Mouse (Mus musculus): ENCODE results near the gene Smyd4.
"Not testable (repeated sequence)": the region's sequence is repeated elsewhere in the genome, so short reads cannot be mapped to it uniquely, and the experiment has no call there.

The Smyd4 gene

GRCm38 (mm10) chr11:75346556-75347187 is 1.6 kb upstream of the Smyd4 start:
- no peak for DNase-seq (ENCODE audit: low read depth, low spot score)

GRCm38 (mm10) chr11:75347188-75347585 is 1.0 kb upstream of the Smyd4 start:
- no peak for DNase-seq (ENCODE audit: low read depth, low spot score)

DNA sequence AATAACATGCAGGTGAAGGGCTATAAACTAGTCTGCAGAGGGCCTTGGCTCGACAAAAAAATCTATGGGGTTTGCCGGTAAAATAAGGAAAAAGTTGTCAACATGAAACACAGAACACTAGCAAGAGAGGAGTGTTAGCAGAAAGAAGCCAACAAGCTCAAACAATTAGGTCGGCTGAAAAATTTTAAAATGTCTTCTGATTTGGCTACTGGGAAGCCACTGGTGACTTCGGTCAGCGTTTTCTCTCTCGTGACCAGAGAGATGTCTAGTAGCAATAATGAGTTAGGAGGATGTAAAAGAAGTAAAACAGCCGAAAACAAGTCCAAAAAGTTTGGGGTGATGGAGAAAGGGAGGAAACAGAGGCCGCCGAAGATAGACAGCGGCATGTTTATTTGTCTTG is 637 bp upstream of the Smyd4 start:
- DNase-seq (ENCODE audit: low read depth, low spot score), result no peak

DNA sequence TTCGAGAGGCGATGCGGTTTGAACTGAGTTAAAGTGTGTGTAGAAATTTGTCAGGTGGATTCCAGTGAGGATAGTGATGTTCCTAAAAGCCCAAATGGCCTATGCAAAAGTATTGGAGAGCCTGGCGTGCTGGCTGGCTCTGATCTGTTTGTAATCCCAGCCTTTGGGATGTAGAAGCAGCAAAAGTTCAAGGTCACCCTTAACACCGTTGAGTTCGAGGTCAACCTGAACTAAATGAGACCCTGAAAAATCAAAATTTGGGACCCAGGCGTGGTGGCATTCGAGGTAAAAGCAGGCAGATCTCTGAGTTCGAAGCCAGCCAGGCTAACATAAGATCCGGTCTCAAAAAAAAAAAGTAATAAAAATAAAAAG is 643 bp downstream of the Smyd4 start:
- peak; percentile 42 for DNase-seq (ENCODE audit: low read depth, low spot score)

DNA sequence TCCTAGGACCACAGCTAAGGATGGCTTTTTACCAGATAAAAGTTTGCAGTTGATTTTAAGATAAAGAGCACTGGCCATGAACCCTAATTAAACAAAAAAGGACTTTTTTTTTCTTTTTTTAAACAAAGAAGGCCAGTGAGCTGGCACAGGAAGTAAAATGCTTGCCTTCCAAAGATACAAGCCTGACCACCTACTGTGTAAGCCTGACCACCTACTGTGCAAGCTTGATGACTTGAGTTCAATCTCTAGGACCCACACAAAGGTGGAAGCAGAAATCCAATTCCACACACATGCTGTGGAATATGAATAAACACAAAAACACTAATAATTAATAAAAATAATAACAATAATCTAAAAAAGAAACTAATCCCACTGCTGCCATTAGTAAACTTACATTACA is 3.0 kb downstream of the Smyd4 start:
- DNase-seq (ENCODE audit: low read depth, low spot score), result peak; percentile 88

DNA sequence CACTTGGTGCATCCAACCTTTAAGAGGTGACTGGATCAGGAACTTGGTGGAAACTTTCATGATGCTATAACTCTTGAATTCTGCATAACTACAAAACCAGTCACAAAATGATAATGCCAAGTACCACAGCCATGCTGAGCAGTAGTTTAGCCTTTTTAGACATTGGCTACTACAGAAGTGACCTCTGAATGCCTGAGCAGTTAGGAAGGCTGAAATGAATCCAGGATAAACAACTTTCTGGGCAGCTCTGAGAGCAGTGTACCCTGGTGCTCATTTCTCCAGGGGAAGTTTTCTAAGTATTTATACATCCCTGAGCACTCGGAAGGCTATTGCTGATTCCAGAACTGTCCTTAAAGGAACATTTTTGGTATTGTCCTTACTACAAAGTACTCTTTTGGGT is 7.2 kb downstream of the Smyd4 start:
- no peak for DNase-seq (ENCODE audit: low read depth, low spot score)

DNA sequence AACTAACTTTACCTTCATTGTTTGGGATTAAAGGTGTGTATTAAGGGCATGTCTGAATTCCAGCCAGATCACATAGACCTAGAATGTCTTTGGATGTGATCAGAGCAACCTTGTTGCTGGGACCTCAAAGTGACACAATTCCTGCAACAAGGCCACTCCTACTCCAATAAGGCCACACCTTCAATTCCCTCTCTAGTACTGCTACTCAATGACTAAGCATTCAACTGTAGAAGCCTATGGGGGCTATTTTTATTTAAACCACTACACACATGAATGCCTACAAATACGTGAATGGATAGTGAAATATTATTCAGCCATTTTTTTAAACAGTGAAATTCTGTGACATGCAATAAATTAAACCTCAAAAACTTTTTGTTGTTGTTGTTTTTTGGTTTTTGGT is 28.9 kb downstream of the Smyd4 start:
- no peak for DNase-seq (ENCODE audit: low read depth, low spot score)

- not testable (repeated sequence) for DNase-seq (ENCODE audit: low read depth, low spot score)
Observed at GRCm38 (mm10) chr11:75378786-75379185, 30.6 kb downstream of the Smyd4 start.

DNA sequence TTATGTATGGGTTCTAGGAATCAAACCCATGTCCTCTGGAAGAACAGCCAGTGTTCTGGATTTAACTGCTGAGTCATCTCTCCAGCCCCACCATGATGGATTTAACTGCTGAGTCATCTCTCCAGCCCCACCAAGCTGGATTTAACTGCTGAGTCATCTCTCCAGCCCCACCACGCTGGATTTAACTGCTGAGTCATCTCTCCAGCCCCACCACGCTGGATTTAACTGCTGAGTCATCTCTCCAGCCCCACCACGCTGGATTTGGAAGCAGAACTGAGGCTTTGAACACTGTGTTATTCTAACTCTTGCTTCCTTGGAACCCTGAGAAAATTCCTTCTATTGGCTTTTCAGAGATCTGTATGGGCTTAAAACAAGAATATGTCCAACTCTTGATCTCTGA is 35.3 kb downstream of the Smyd4 start:
- peak; percentile 68 for DNase-seq (ENCODE audit: low read depth, low spot score)

DNA sequence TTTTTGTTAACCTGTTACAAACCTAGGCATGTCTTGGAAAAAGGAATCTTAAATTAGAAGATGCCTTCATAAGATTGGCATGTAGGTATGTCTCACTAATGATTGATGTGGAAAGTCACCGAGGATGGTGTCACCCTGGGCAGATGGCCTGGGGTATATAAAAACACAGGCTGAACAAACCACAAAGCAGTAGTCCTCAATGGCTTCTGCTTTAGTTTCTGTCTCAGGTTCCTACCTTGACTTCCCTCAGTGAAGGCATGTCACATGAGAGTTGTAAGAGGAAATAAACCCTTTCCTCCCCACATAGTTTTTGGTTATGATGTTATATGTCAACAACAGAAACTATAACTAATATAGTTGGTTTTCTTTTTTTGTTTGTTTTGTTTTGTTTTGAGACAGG is 47.4 kb downstream of the Smyd4 start:
- DNase-seq (ENCODE audit: low read depth, low spot score), result no peak

DNA sequence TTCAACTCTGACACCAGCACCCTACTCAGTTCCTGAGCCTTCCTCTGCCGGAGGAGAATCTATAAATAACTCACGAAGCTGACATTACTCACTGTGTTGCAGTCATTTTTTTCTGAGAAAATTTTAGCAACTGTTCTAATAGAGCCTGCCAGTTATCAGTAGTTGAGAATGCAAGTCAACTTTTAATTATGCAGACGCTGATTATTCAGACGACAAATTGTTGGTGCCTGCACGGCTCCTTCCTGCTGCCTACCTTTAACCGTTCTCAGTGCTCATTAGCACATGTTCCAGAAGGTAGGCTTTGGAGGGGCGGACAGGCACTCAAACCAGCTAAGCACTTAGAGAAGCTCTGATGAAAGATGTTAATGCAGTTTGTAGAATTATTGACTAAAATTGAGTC is 49.2 kb downstream of the Smyd4 start:
- no peak for DNase-seq (ENCODE audit: low read depth, low spot score)

GRCm38 (mm10) chr11:75399411-75399841 is 51.2 kb downstream of the Smyd4 start:
- no peak for DNase-seq (ENCODE audit: low read depth, low spot score)

DNA sequence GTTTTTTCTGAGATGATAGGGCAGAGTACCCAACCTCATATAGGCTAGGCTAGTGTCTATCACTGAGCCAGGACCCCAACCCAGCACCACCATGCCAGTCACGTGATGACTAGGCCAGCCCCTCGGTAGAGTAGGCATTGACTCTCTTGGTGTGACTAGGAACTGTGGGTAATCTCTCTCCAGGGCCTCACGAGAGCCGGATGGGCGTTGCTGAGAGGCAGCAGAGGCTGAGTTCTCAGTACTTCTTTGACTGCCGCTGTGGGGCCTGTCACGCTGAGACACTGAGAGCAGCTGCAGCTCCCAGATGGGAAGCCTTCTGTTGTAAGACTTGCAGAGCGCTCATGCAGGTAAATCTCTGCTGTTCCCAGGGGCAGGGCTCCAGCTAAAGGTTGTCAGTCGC is 51.9 kb downstream of the Smyd4 start:
- DNase-seq (ENCODE audit: low read depth, low spot score), result peak; percentile 93

DNA sequence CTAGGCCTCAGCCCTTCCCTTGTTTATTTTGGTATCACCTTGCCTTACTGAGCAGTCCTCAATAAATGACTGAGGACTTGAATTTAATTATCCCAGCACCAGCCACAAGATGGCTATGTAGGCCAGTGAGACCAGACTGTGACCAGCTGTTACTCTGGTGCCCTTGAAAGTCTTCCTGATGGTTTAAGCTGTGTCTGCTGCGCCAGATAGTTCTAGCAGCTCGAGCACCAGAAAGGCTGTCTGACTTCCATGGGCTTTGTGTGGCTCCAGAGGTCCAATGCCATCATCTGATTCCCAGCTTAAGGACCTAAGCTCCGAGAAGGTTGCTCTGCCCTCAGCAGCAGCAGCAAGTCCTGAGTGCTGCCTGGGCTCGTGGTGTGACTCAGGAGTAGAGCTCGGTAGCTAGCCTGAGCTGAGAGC is 54.0 kb downstream of the Smyd4 start:
- peak; percentile 58 for DNase-seq (ENCODE audit: low read depth, low spot score)

GRCm38 (mm10) chr11:75403301-75404052 is 55.2 kb downstream of the Smyd4 start:
- DNase-seq (ENCODE audit: low read depth, low spot score), result no peak

DNA sequence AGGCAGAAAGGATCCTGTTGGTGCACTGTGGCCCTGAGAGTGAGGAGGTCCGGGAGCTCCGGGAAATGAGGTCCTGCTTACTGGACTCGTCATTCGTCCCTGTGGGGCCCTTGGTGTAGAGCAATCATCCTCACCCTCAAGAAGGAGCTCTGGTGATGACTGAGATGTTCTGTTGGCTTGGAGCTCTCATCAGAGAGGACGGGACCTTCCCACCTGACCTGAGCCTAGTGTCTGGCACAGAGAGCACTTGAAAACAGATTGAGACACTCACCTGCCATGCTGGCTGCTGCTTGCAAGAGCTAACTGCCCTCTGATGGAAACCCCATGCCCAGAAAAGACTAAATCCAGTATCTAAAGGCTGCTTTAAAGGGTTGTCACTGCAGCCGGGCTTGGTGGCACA is 56.6 kb downstream of the Smyd4 start:
- no peak for DNase-seq (ENCODE audit: low read depth, low spot score)

DNA sequence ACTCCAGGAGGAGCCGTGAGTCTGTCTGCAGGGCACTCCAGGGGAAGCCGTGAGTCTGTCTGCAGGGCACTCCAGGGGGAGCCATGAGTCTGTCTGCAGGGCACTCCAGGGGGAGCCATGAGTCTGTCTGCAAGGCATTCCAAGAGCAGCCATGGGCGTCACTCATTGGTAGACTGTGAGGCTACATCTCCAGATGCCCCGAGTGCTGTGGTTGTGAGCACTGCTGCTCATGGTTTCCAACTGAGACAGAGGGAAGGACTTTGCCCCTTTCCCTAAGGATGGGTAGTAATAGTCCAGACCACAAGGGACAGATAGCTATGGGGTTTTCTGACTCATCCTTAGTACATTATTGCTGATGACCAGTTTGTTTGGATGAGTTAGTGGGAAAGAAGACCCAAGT is 57.9 kb downstream of the Smyd4 start:
- DNase-seq (ENCODE audit: low read depth, low spot score), result no peak

DNA sequence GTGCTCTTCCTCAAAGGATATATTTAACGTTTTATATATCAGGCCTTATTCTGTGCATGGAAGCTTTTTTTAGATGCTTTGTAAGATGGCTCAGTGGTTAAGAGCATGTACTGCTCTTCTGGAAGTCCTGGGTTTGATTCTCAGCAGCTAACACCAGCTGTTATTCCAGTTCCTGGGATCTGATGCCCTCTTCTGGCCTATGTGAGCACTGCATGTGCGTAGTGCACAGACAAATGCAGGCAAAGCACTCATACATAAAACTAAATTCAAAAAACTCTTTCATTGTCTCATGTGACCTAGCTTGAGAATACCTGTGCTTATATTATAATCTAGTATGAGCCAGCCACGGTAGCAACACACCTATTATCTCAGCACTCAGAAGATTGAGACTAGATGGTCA is 58.6 kb downstream of the Smyd4 start:
- DNase-seq (ENCODE audit: low read depth, low spot score), result peak; percentile 80

GRCm38 (mm10) chr11:75409679-75410575 is 61.7 kb downstream of the Smyd4 start:
- DNase-seq (ENCODE audit: low read depth, low spot score), result no peak

GRCm38 (mm10) chr11:75410591-75410990 is 62.4 kb downstream of the Smyd4 start:
- DNase-seq (ENCODE audit: low read depth, low spot score), result no peak

GRCm38 (mm10) chr11:75415096-75415495 is 66.9 kb downstream of the Smyd4 start:
- DNase-seq (ENCODE audit: low read depth, low spot score), result no peak

- no peak for DNase-seq (ENCODE audit: low read depth, low spot score)
Observed at GRCm38 (mm10) chr11:75415994-75416393, 67.8 kb downstream of the Smyd4 start.

All from ES-CJ7 (cell line).